Mouse (Mus musculus): Measurements from ENCODE around the gene Pnp2.
"Not testable (repeated sequence)": the region's sequence is repeated elsewhere in the genome, so short reads cannot be mapped to it uniquely, and the experiment has no call there.

Gene Pnp2

GRCm38 (mm10) chr14:50957146-50957545 is 1.4 kb downstream of the Pnp2 start:
- not testable (repeated sequence) for DNase-seq

GRCm38 (mm10) chr14:50958289-50958995 is 2.6 kb downstream of the Pnp2 start:
- not testable (repeated sequence) for DNase-seq

- DNase-seq = no peak
These were observed 12.6 kb downstream of the Pnp2 start for GRCm38 (mm10) chr14:50968216-50968980.

DNA sequence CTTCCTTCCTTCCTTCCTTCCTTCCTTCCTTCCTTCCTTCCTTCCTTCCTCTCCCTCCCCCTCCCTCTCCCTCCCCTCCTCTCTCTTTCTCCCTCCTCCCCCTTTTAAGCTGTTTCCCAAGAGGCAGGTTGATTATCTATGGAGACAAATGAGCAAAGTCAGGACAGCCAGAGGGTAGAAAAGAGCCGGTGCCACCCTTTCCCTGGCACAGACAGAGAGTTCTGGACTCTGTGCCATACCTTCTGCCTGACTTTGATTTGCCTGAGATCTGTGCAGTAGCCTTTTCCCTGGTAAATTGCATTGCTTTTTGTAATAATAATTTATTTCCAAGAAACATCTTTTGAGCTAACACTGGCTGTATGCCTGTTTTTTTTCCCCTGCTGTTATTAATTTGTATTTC is 13.2 kb downstream of the Pnp2 start:
- no peak for DNase-seq

DNA sequence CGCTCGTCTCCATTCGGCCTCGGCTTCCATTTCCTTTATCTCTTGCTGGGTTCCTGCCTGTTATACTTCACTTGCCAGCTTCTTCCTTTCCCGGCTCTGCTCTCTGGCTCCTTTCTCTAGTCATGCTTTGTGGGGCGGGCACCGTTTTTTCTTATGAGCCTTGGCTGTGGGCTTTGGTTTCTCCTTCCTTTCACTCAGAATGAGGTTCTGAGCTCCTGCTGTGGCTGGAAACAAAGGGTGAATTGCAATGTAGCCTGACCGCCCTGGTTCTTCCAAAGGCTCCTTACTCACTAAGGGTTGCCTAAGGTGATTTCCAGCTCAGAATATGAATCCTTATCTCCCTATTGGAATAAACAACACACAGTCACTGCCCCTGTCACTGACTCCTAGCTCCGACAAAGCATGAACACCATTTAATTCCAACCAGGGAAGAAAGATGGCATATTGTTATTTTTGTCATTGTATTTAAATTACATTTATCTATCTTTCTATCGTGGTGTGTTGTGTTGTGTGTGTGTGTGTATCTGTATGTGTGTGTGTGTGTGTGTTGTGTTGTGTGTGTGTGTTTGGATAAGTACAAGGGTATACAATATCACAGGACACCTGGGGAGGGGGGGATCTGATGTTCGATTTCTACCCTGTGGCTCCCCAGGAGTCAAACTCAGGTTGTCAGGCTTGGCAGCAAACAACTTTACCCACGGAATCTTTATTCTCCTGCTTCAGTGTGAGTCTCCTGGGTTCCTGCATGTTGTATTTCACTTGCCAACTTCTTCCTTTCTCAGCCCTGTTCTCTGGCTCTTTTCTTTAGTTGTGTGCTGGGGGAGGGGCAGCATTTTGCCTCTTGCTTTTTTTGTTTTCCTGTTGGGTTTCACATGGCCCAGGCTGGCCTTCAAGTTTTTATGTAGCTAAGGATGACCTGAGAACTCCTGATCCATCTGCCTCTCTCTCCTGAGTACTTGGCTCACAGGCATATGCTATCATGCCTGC is 14.1 kb downstream of the Pnp2 start:
- peak; percentile 17 to 27 for DNase-seq

- no peak for DNase-seq
These were observed 15.0 kb downstream of the Pnp2 start for GRCm38 (mm10) chr14:50970822-50971221.

DNA sequence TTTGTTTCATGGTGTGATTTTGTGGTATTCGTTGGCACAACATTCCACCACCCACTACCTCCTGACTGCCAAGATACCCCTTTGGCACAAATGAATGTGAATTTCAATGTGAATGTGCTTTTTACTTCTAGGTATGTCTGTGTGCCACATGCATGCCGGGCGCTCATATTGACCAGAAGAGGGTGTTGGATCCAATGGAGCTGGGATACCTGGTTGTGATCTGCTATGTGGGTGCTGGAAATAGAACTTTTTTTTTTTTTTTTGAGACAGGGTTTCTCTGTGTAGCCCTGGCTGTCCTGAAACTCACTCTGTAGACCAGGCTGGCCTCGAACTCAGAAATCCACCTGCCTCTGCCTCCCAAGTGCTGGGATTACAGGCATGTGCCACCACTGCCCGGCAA is 17.3 kb downstream of the Pnp2 start:
- DNase-seq = not testable (repeated sequence)

DNA sequence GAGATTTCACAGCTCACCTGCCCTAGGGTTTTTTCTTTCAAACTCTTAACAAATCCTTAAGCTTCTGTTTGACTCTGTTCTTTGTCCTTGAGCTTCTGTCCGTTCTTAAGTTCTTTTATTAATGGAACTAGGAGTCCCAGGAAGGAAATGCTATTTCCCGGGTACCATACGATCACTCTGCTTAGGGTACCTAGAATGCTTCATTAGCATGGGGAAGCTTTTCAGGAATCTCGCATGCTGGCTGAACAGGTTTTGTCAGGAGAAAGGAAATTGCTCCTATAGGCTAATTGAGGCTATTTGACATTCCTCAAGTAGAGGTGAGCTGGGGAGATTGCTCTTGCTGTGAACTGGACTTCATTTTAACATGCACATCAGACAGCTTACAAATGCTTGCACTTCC is 17.9 kb downstream of the Pnp2 start:
- DNase-seq = no peak

DNA sequence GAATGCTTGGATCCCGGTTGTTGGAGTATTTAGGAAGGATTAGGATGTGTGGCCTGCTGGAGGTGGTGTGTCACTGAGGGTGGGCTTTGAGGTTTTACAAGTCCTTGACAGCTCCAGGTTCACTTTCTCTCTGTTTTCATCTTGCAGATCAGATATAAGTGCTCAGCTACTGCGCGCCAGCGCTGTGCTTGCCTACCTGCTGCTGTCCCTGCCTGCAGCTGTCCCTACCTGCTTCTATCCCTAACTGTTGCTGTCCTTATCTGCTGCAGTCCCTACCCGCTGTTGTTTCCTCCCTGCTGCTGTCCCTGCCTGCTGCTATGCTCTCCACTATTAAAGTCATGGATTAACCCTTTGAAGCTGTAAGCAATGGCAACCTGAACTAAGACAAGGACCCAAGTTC is 19.2 kb downstream of the Pnp2 start:
- no peak for DNase-seq

- DNase-seq = no peak
These were observed 20.9 kb downstream of the Pnp2 start for GRCm38 (mm10) chr14:50976674-50977073.

GRCm38 (mm10) chr14:50978451-50978850 is 22.7 kb downstream of the Pnp2 start:
- not testable (repeated sequence) for DNase-seq

DNA sequence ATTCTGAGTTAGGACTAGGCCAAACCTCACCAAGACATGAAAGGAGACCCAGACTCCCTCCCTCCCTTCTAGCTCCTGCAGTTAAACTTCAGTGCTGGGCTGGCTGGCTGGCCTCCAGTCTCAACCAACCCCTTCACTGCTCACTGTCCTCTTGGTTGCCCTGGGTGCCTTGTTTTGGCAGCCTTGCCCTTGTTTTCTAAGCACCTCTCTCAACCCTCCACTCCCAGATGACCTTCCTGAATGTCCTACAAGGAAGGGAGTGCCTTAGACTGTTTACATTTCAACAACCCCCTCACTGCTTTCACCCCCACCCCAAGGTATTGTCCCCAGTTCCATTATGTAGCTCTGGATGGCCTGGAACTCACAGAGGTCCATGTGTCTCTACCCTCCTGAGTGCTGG is 23.8 kb downstream of the Pnp2 start:
- no peak for DNase-seq

DNA sequence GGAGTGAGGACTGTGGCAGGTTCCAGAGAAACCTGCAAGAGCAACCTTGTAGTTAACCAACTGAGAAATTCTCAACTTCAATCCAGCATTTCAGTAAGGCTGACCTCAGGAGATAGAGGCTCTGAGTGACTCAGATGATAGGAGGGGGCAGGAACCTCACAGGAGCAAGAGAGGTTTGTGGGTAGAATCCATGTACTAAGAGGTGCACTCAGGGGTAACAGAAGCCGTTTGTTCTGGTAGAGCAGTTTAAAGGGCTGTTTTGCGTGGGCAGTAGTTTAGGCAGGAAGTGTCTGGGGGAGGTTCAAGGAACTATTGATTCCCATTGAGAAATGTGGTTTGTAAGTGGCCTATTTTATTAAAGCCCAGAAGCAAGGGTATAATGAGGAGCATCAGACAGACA is 25.4 kb downstream of the Pnp2 start:
- no peak for DNase-seq

GRCm38 (mm10) chr14:50981837-50982236 is 26.0 kb downstream of the Pnp2 start:
- DNase-seq = no peak

GRCm38 (mm10) chr14:50987668-50988067 is 31.9 kb downstream of the Pnp2 start:
- no peak for DNase-seq

GRCm38 (mm10) chr14:50991037-50991436 is 35.2 kb downstream of the Pnp2 start:
- no peak for DNase-seq

GRCm38 (mm10) chr14:50997088-50997487 is 41.3 kb downstream of the Pnp2 start:
- no peak for DNase-seq

- no peak for DNase-seq
These were observed 42.3 kb downstream of the Pnp2 start for GRCm38 (mm10) chr14:50997999-50998666.

DNA sequence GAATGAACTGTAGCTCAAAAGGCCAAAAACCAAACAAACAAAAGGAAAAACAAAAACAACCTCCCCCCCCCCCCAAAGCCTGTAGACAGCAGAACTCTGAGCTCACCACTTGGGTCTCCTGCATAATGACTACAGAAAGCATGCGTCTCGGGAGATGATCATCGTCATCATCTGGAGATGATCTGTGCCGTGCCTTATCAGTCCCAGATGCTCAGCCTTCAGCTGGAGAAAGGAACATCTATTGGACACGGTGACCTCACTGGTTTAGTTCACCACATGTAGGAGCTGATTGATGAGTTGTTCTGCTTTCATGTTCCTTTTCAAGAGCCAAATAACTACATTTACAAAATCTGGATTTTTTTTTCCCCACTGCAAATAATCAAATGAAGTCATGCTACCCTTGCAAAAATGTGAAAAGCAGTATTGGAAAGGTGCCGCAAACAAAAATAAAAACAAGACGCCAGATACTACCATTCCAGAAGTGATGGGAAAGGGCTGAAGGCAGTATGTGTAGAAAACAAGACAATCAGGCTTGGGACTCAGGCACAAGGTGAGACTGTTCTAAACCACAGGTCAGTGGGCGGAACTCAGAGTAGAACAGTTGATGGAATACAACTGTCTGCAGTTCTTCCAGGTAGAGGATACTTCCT is 51.5 kb downstream of the Pnp2 start, which contains the start of gene Rnase10:
Gene Rnase10 (plus strand): TSS at position 600 of the 650 bp plus-strand sequence.
- no peak for DNase-seq

- no peak for DNase-seq
These were observed 52.3 kb downstream of the Pnp2 start for GRCm38 (mm10) chr14:51007914-51008713.

DNA sequence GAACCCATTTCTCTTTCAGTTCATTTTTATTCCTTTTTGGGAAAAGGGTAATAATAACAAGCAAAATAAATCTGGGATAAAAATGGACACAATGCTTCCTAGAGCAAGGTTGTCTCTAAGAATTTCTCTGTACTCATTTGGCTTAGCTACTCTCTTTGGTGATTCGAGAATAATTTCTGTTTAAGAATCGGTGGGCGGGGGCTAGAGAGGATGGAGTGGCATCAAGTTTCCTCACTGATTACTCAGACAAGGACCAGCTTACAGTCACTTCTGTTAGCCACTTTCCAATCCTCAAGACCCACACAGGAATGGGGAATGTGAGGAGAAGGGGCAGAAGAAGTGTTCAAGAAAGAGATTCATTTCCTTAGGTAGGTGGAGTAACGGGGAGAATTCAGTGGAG is 53.0 kb downstream of the Pnp2 start:
- no peak for DNase-seq
